Mouse (Mus musculus): ENCODE data around the gene Helz.

- TF ChIP-seq CTCF (IDR thresholded peaks at IDR 0.05; ENCODE audit: insufficient read depth, low read depth, low read length): no peak
- no peak for TF ChIP-seq POLR2A (IDR thresholded peaks at IDR 0.05; ENCODE audit: insufficient read depth, low read depth, low read length)
These were observed 90.4 kb downstream of the Helz start for GRCm38 (mm10) chr11:107638137-107638536.
